Mouse (Mus musculus): ENCODE data around the gene Tmem184c. TPM values are rescaled to one million over a fixed set of nuclear protein-coding genes. Genes with fewer than 3 reads are reported as not detected.

The Tmem184c gene
- polyA plus RNA-seq (2015; fragmentation: Illumina TruSeq; extraction: RNeasy Lipid Tissue Mini Kit (QIAGEN cat#74804); ENCODE audit: insufficient read depth, low read depth, low replicate concordance): 5.0 TPM

DNA sequence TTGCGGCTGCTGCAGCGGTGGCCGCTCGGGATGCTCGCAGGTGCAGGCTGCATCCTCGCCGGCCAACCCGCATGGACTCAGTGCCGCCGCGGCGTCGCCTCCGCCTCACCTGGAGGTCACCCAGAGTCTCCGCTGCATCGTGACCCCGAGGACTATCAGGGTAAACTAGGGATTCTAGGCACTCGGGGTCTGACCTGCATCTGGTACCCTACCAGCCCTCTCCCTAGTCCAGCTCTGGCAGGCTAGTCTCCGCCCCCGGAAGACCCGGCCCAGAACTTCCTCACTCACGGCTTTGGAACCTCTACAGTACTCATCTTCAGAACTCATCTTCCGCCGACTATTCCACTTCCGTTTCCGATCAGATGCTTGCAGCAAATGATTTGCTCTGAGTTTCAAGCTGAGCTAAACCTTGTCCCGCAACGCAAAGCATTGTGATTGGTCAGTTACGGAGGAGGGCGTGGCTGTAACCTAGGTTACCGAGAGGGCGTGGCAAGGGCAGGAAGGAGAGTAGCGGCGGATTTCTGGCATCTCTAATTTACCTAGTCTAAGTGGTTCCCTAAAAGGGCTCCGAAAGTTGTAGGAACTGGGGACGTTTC lies at the start of gene Tmem184c:
Gene Tmem184c, minus strand, starts transcription at position 325 of the 596 bp plus-strand sequence.

GRCm38 (mm10) chr8:77549121-77549706 lies 61.3 kb downstream of the Tmem184c start, which contains the start of gene Prmt9:
Gene Prmt9 (plus strand): TSS chr8:77549397.

Other genes starting within 250 kb of the Tmem184c start
- gene Arhgap10, start 92.7 kb downstream of the Tmem184c start, polyA plus RNA-seq (2015; fragmentation: Illumina TruSeq; extraction: RNeasy Lipid Tissue Mini Kit (QIAGEN cat#74804); ENCODE audit: insufficient read depth, low read depth, low replicate concordance): 4.7 TPM
- gene Prmt9, start 61.3 kb downstream of the Tmem184c start, polyA plus RNA-seq (2015; fragmentation: Illumina TruSeq; extraction: RNeasy Lipid Tissue Mini Kit (QIAGEN cat#74804); ENCODE audit: insufficient read depth, low read depth, low replicate concordance): 4.2 TPM
- 2.1 TPM for gene Ednra, start 113.8 kb upstream of the Tmem184c start, polyA plus RNA-seq (2015; fragmentation: Illumina TruSeq; extraction: RNeasy Lipid Tissue Mini Kit (QIAGEN cat#74804); ENCODE audit: insufficient read depth, low read depth, low replicate concordance)

All from pancreas, adult 10 weeks (tissue).